Mouse (Mus musculus): ENCODE data around the gene Zfp653. TPM values are rescaled to one million over a fixed set of nuclear protein-coding genes. Genes with fewer than 3 reads are reported as not detected.

Gene Zfp653
- total RNA-seq, 2 experiments from 2014 or later = 18.0 to 19.3 TPM

DNA sequence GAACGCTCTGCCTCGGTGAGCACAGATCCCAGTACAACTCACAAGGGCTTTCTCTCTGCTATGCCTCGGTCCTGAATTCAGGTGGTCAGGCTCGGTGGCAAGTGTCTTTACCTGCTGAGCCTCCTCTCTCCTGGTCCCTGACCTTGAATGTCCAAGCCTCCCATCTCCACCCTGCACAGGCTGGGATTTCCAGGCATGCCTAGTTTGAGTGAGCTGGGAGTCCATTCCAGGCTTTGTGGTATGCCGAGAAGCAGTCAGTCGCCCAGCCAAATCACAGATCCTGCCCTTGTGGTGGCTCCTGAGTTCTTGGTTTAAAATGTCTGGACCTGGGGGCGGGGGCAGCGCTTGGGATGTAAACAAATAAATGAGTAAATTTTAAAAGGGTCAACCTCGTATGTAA lies 23.8 kb downstream of the Zfp653 start:
- intact Hi-C loops (cut with DNase I) = no loop called here
- DNase-seq (ENCODE audit: low spot score in 2 of 2) = no peak

DNA sequence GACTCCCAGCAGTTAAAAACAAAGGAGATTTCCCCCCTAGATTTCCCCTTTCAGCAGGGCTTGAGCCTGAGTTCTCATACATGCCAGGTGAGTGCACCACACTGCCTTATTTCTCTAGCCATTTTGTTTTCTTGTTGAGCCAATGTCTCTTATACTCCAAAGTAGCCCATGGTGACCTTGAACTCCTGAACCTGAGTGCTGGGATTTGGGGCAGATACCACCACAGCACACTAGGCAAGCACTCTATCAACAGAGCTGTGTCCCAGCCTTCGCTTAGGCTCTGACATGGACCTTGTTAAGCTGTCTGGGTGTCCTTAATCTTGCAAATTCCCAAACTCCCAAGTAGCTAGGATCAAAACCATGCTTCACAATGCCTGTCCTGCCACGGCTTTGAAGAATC lies 29.3 kb downstream of the Zfp653 start:
- intact Hi-C loops (cut with DNase I) = no loop called here
- DNase-seq (ENCODE audit: low spot score in 2 of 2) = no peak

DNA sequence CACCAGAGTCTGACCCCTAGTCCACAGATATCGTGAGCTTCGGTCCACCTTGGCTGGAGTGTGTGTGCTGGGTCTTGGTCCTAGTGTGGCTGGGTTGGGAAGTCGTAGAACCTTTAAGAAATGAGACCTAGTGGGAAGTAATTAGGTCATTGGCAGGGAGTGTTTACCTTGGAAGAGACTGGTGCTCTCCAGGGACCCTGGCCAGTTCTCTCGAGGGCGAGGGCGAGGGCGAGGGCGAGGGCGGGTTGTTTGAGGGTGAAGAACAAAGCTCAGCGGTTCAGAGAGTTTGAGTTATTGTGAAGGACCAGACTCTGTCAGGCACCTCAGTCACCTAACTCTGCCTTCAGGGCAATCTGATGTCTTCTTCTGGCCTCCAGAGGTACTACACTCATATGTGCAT lies 33.4 kb downstream of the Zfp653 start:
- intact Hi-C loops (cut with DNase I) = no loop called here
- DNase-seq (ENCODE audit: low spot score in 2 of 2) = no peak

DNA sequence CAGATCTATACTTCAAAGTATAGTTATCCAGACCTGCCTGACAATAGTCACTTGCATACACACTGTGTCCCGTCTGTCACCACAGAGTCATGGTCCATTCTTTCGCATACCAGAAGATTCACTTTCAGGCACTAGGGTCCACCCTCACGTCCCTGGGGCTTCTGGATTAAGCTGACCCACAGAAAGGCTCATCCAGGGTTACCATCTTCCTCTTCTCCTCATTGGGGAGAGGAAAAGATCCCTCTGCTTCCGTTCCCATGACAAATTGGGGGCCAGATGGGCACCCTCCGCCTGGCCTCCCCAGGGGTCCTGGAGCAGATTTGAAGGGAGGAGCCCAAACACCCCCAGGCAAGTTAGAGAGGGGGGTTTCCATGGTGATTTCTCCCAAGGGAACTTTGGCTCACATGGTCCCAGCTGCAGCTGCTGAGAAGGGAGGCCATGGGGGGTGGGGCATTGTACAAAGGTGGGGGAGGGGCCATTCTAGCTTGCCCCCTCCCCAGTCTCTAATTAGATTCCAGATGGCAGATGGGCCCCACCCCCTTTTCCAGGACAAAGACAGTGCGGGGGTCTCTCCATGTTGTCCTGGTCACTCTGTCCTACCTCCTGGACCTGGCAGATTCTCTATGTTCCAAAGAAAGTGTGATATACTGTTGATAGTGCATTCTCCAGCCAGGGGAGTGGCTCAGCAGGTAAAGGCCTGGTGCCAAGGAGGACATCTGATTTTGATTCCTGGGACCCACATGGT lies 35.7 kb downstream of the Zfp653 start:
- intact Hi-C loops (cut with DNase I) = no loop called here
- DNase-seq (ENCODE audit: low spot score in 2 of 2) = no peak

DNA sequence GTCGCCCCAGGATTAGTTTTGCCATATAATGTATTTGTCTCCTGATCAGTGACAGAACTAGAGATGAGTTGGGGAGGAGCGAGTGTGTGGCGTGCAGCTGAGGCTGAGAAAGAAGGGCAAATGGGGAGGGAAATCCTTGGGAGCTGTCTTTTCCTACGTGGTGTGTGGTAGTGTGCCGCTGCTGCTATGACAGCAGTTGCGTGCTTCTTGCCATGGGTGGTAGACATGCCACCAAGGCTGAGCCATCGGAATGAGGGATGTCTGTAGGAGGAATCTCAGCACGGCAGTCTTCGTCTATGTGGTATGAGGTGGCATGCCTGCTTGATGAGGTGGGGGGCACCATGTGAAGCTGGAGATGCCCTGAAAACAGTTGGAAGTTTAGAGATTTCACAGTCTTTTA lies 40.8 kb downstream of the Zfp653 start:
- DNase-seq (ENCODE audit: low spot score in 2 of 2) = peak in 1 of 2 experiments; percentile 63
- intact Hi-C loops (cut with DNase I) = no loop called here

DNA sequence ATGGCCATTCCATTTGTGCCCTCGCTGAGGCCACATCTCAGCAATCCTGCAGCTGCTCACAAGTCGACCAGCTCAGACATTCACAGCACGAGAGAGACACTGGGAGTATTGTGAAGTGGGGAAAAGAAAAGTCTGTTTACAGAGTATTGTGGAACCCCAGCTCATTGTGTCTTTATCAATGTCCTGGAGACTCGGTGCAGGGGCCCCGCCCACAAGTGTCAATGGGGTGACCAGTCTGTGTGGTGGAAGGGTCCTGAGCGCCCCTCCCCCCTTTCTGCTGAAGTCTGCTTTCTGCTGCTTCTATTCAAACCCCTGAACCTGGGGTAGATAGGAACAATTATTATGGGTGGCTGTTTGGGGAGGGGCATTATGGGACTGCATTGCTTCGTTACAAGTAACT lies 42.7 kb downstream of the Zfp653 start:
- intact Hi-C loops (cut with DNase I) = no loop called here
- no peak for DNase-seq (ENCODE audit: low spot score in 2 of 2)

DNA sequence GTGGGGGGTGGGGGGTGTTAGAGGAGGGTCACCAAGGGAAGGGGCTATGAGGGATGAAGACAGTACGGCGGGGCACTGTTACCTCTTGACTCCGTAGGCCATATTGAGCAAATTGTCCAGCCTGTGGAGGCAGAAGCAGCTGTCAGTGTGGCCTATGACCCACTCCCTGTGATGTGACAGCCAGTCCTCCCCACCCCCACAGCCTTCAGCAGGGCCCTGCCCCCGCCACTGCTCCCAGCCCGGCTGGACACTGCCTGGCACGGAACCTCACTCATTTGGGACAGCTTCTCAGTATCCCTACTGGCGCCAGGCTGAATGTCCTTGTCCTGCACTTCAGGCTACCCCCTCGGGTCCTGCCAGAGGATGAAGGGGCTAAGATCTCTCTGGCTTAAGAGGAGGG lies 46.6 kb downstream of the Zfp653 start:
- DNase-seq (ENCODE audit: low spot score in 2 of 2) = no peak
- intact Hi-C loops (cut with DNase I) = no loop called here

DNA sequence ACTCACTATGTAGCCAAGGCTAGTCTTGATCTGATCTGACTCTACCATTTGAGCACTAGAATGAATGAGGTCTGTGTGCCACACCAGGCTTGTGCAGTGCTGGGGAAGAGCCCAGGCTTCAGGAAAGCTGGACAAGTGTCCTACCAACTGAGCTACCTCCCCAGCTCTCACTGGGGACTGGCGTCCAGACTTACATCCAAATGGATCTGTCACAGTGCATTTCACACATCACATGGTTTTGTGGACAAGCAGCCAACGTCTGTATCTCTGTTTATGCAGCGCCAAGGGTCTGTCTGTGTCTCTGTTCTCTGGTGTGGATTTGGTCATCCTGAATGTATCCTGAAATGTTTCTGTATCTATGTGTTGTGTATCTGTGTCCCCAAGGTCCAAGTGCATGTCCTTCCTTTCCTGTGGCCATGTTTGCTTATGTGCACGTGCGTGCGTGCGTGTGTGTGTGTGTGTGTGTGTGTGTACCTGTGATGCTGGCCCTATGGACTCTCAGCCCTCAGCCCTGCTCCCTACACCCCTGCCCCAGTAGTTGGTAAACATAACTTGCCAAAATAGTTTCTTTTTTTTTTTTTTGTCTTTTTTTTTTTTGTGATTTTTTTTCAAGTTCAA lies 53.9 kb downstream of the Zfp653 start:
- no peak for DNase-seq (ENCODE audit: low spot score in 2 of 2)
- intact Hi-C loops (cut with DNase I) = no loop called here

DNA sequence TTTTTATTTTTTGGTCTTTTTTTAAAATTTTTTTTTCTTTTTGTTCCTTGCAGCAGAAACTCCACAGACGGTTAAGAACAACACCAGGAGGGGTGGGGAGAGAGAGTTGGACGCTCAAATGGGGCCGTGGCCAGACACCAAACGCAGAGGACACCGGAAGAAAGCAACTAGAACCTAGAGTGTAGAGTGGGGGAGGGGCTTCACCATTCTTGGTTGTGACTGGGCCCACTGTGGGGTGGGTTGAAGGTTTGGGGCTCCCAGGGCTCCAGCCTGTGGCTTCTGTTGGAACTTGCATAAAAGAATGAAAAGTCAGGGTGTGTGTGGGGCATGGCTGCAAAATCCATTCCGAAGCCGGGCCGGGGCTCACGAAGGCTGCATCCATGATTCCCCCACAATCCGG lies 54.9 kb downstream of the Zfp653 start:
- no peak for DNase-seq (ENCODE audit: low spot score in 2 of 2)
- intact Hi-C loops (cut with DNase I) = no loop called here

DNA sequence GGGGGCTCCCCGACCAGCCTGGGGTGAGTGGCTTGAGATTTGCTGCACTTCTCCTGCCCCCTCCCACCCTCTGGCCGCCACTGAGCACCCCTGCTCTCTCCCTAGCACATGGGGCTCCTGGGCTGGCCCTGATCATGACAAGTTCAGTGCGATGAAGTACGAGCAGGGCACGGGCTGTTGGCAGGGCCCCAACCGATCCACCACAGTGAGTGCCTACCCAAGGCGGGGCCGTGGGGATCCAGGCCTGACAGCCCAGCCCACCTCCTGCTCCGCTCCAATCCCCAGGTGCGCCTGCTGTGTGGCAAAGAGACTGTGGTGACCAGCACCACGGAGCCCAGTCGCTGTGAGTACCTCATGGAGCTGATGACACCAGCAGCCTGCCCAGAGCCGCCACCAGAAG lies 58.4 kb downstream of the Zfp653 start:
- intact Hi-C loops (cut with DNase I) = no loop called here
- no peak for DNase-seq (ENCODE audit: low spot score in 2 of 2)

DNA sequence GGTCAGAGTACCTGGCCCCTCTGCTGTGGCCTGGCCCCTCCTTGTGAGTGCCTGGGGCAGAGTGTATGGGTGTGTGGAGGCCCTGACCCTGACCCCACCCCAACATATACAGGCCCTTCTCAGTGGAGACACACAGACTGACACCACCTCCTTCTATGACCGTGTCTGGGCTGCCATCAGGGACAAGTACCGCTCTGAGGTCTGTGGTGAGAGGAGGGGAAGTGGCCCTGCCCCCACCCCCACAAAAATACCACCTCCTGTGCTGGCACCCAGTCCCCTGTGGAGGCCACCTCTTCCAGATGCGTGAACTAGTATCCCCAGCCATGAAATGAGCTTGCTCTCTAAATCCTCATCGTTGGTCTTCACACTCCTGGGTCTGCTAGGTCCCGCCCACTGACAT lies 60.1 kb downstream of the Zfp653 start:
- DNase-seq (ENCODE audit: low spot score in 2 of 2) = no peak
- intact Hi-C loops (cut with DNase I) = no loop called here

Small RNA genes lying within 50 kb of the gene (microRNA-seq; reads per million reads assigned to microRNA genes)
- 0 to 0.67 reads per million in 2 experiments for gene Mir7084

Other genes with a start within 250 kb of the Zfp653 start
- not detected for gene Angptl8, start 235.9 kb downstream of the Zfp653 start, total RNA-seq (2021)
- 10 to 100 TPM; 15.7 to 16.3 TPM for gene Dock6, start 218.7 kb downstream of the Zfp653 start, total RNA-seq (2021)
- gene Rab3d, start 153.2 kb downstream of the Zfp653 start, total RNA-seq (2021) = 10 to 100 TPM; 15.4 to 17.5 TPM
- gene Ccdc159, start 143.9 kb downstream of the Zfp653 start, total RNA-seq (2021) = 10 to 100 TPM; 13.7 to 16.5 TPM
- gene Tmem205, start 143.8 kb downstream of the Zfp653 start, total RNA-seq (2021) = 10 to 100 TPM; 31.5 to 39.3 TPM
- 100 to 1,000 TPM; 203 to 219 TPM for gene Plppr2, start 134.3 kb downstream of the Zfp653 start, total RNA-seq (2021)
- 10 to 100 TPM; 14.3 to 15.6 TPM for gene Swsap1, start 115.6 kb downstream of the Zfp653 start, total RNA-seq (2021)
- 1 to 10 TPM; 7.9 to 8.9 TPM for gene Epor, start 107.9 kb downstream of the Zfp653 start, total RNA-seq (2021)
- gene Rgl3, start 81.9 kb downstream of the Zfp653 start, total RNA-seq (2021) = 1 to 10 TPM; 1.8 to 2.0 TPM
- 1 to 10 TPM; 8.2 to 9.1 TPM for gene Ccdc151, start 68.7 kb downstream of the Zfp653 start, total RNA-seq (2021)
- gene Prkcsh, start 68.6 kb downstream of the Zfp653 start, total RNA-seq (2021) = 10 to 100 TPM; 97.0 to 98.1 TPM
- 100 to 1,000 TPM; 158 to 160 TPM for gene Elavl3, start 19.4 kb downstream of the Zfp653 start, total RNA-seq (2021)
- gene Gm49318, start 117 bp downstream of the Zfp653 start, total RNA-seq (2021) = 1 to 10 TPM in 1 of 2 experiments, under 1 TPM in 1; 0.94 to 4.1 TPM
- gene Ecsit, start 14.1 kb upstream of the Zfp653 start, total RNA-seq (2021) = 10 to 100 TPM; 40.5 to 45.2 TPM
- gene Cnn1, start 27.8 kb upstream of the Zfp653 start, total RNA-seq (2021) = 1 to 10 TPM in 1 of 2 experiments, under 1 TPM in 1; 0.25 to 1.0 TPM
- 10 to 100 TPM; 66.9 to 71.1 TPM for gene Elof1, start 45.8 kb upstream of the Zfp653 start, total RNA-seq (2021)
- gene Acp5, start 64.3 kb upstream of the Zfp653 start, total RNA-seq (2021) = under 1 TPM; 0.28 to 0.41 TPM
- 10 to 100 TPM; 40.5 to 47.1 TPM for gene Pigyl, start 85.5 kb upstream of the Zfp653 start, total RNA-seq (2021)
- not detected for gene Zfp872, start 116.7 kb upstream of the Zfp653 start, total RNA-seq (2021)
- 10 to 100 TPM; 18.4 to 22.4 TPM for gene Zfp809, start 154.3 kb upstream of the Zfp653 start, total RNA-seq (2021)
- 1 to 10 TPM; 3.4 to 4.2 TPM for gene Zfp599, start 188.5 kb upstream of the Zfp653 start, total RNA-seq (2021)
- 10 to 100 TPM; 17.2 to 17.7 TPM for gene Zfp810, start 236.3 kb upstream of the Zfp653 start, total RNA-seq (2021)

Data from left cerebral cortex, postnatal 25 days (tissue).